Mouse (Mus musculus): ENCODE measurements around the gene Prpf4. TPM values are rescaled to one million over a fixed set of nuclear protein-coding genes. Genes with fewer than 3 reads are reported as not detected.

Prpf4 gene
- total and polyA plus RNA-seq, 3 experiments = 26.9 to 37.9 TPM; not detected in 1

GRCm38 (mm10) chr4:62360805-62361455, 47.7 kb upstream of the Prpf4 start:
- peak overlapping the region; percentile 86 for H3K9ac ChIP-seq (ENCODE audit: control insufficient read depth, low read depth, low read length, poor library complexity, severe bottlenecking)
- H3K27me3 ChIP-seq (ENCODE audit: control insufficient read depth in 1 of 2, insufficient read depth in 2 of 2, low read length in 2 of 2) = no peaks in the 10 kb centered on the region
- no peaks in the 10 kb centered on the region for H3K9me3 ChIP-seq (replicated peaks; ENCODE audit: insufficient read depth, low read length)
- peaks cover 0 to 29% of the 10 kb centered on the region in 2 experiments; a peak in 2 of 4 replicates for H3K36me3 ChIP-seq (ENCODE audit: control insufficient read depth in 1 of 2, insufficient read depth in 2 of 2, low read length in 2 of 2)
- no peak for TF ChIP-seq BHLHE40 (IDR thresholded peaks at IDR 0.05; ENCODE audit: borderline replicate concordance, low read depth, low read length)
- no peak for TF ChIP-seq POLR2A (IDR thresholded peaks at IDR 0.05; ENCODE audit: control insufficient read depth in 1 of 2, insufficient read depth in 1 of 2, low read depth in 1 of 2, low read length in 2 of 2, poor library complexity in 1 of 2)
- no peak for TF ChIP-seq HCFC1 (IDR thresholded peaks at IDR 0.05; ENCODE audit: low read depth, low read length)
- no peak for TF ChIP-seq ETS1 (IDR thresholded peaks at IDR 0.05; ENCODE audit: low read depth, low read length)
- TF ChIP-seq SMC3 (IDR thresholded peaks at IDR 0.05; ENCODE audit: low read depth, low read length) = no peak
- no peak; the same call in none of the 2 replicates for TF ChIP-seq SIN3A (IDR thresholded peaks at IDR 0.05; ENCODE audit: low read length)
- TF ChIP-seq MXI1 (IDR thresholded peaks at IDR 0.05; ENCODE audit: low read depth, low read length) = peak; percentile 13; the same call in 1 of the 2 replicates
- peak; percentile 6; the same call in 1 of the 2 replicates for TF ChIP-seq TBP (IDR thresholded peaks at IDR 0.05; ENCODE audit: low read depth, low read length)
- no peak; the same call in 1 of the 2 replicates for TF ChIP-seq TCF12 (IDR thresholded peaks at IDR 0.05; ENCODE audit: low read depth, low read length)
- peak; percentile 45; the same call in 1 of the 2 replicates for TF ChIP-seq MAX (IDR thresholded peaks at IDR 0.05; ENCODE audit: low read length)
- TF ChIP-seq MYB (IDR thresholded peaks at IDR 0.05; ENCODE audit: low read depth, low read length) = no peak
- no peak for TF ChIP-seq GATA1 (IDR thresholded peaks at IDR 0.05; ENCODE audit: low read depth, low read length)
- no peak for TF ChIP-seq ZKSCAN1 (IDR thresholded peaks at IDR 0.05; ENCODE audit: low read depth, low read length)
- TF ChIP-seq USF2 (IDR thresholded peaks at IDR 0.05; ENCODE audit: borderline replicate concordance in 1 of 2, insufficient read depth in 1 of 2, low read depth in 1 of 2, low read length in 2 of 2) = no peak
- TF ChIP-seq NELFE (IDR thresholded peaks at IDR 0.05; ENCODE audit: low read depth, low read length) = no peak
- no peak for TF ChIP-seq UBTF (IDR thresholded peaks at IDR 0.05; ENCODE audit: borderline replicate concordance, insufficient read depth, low read depth, low read length)
- TF ChIP-seq POLR2AphosphoS2 (IDR thresholded peaks at IDR 0.05; ENCODE audit: low read length) = no peak
- no peak for TF ChIP-seq ZMIZ1 (IDR thresholded peaks at IDR 0.05; ENCODE audit: low read depth, low read length)
- DNase-seq (ENCODE audit: low read depth, low spot score) = peak; percentile 45
- H3K27ac ChIP-seq (ENCODE audit: control insufficient read depth, low read depth, low read length) = peak overlapping the region; percentile 49
- peaks cover 6 to 8% of the 10 kb centered on the region in 2 experiments; a peak in 3 of 4 replicates for H3K4me1 ChIP-seq (ENCODE audit: control insufficient read depth in 1 of 2, insufficient read depth in 2 of 2, low read length in 2 of 2)
- peaks cover 37% of the 10 kb centered on the region for H3K79me2 ChIP-seq (ENCODE audit: control insufficient read depth, insufficient read depth, low read length, poor library complexity)
- peak overlapping the region; percentile 67 to 76 for H3K4me3 ChIP-seq (ENCODE audit: control insufficient read depth in 1 of 2, insufficient read depth in 1 of 2, low read depth in 2 of 2, low read length in 2 of 2)

DNA sequence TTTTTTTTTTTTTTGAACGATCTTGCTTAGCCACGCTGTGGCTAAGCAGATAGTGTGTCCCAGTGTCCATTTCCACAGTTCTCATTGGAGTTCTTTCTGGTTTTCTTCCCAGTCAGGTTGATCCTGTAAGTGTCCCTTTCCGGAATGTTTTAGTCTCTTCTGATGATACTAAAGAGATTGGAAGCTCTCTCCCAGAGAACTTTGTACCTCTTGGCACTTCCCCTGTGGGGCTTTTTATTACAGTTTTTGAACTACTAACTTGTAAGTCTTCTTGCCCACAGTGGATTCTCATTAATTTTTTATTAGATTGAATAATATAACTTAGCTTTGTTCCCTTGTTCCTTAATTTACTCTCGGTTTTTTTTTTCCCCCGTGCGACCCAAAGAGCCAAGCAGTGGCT, 47.0 kb upstream of the Prpf4 start:
- H3K79me2 ChIP-seq (ENCODE audit: control insufficient read depth, insufficient read depth, low read length, poor library complexity) = peaks cover 36% of the 10 kb centered on the region
- DNase-seq (ENCODE audit: low read depth, low spot score) = peak; percentile 42
- peaks cover 0 to 29% of the 10 kb centered on the region in 2 experiments; a peak in 2 of 4 replicates for H3K36me3 ChIP-seq (ENCODE audit: control insufficient read depth in 1 of 2, insufficient read depth in 2 of 2, low read length in 2 of 2)
- TF ChIP-seq ZNF384 (IDR thresholded peaks at IDR 0.05; ENCODE audit: low read depth, low read length) (peak; percentile 36; the same call in 1 of the 2 replicates), ETS1 (IDR thresholded peaks at IDR 0.05; ENCODE audit: low read depth, low read length) (no peak)
- peak overlapping the region; percentile 67 to 76 for H3K4me3 ChIP-seq (ENCODE audit: control insufficient read depth in 1 of 2, insufficient read depth in 1 of 2, low read depth in 2 of 2, low read length in 2 of 2)
- H3K27ac ChIP-seq (ENCODE audit: control insufficient read depth, low read depth, low read length) = peak overlapping the region; percentile 49; the same call in 1 of the 2 replicates
- peak overlapping the region; percentile 86 for H3K9ac ChIP-seq (ENCODE audit: control insufficient read depth, low read depth, low read length, poor library complexity, severe bottlenecking)
- no peaks in the 10 kb centered on the region for H3K27me3 ChIP-seq (ENCODE audit: control insufficient read depth in 1 of 2, insufficient read depth in 2 of 2, low read length in 2 of 2)
- peaks cover 6 to 8% of the 10 kb centered on the region in 2 experiments; a peak in 3 of 4 replicates for H3K4me1 ChIP-seq (ENCODE audit: control insufficient read depth in 1 of 2, insufficient read depth in 2 of 2, low read length in 2 of 2)
- H3K9me3 ChIP-seq (replicated peaks; ENCODE audit: insufficient read depth, low read length) = no peaks in the 10 kb centered on the region

All from MEL (cell line).